Mouse (Mus musculus): ENCODE results near the gene Shc4. TPM values are rescaled to one million over a fixed set of nuclear protein-coding genes. Genes with fewer than 3 reads are reported as not detected.
A peak's percentile ranks its signal among the peaks of the same experiment; 100 is the strongest.

Shc4 gene
- polyA plus RNA-seq, 2 experiments: 0.50 to 0.60 TPM

DNA sequence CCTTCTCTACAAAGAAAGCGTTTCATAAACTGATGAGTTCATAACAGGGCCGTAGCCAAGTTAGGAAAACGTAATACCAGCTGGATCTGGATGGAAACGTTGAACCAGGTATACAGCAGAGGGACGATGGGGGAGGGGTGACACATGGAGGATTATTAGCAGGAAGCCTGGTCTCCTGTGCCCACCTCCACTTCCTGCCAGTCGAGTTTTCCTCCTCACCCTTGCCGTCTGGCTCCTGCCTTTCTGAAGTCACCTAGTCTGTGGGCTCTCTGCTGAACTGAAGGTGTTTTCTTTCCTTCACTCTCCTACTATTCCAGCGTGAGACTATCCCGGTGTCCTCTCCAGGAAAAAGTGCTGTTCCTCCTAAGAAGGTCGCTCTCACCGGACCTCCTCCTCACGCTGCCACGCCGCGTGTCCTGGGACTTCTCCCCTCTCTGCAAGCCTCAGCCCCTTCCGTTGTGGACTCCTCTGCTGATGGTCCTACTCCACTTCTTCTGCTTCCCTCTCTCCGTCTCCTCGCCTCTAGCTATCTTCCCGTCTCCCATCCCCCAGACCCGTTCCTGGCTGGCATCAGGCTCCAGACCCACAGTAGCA is 63.3 kb downstream of the Shc4 start:
- H3K9ac ChIP-seq (replicated peaks): no peak overlapping the region
- peaks cover 15 to 23% of the 10 kb centered on the region in 2 experiments for H3K4me1 ChIP-seq (replicated peaks; ENCODE audit: control insufficient read depth in 2 of 2, insufficient read depth in 2 of 2, low read length in 1 of 2)
- 0 out of 2 replicates have a peak, but pooled peaks have one; percentile 7 for ATAC-seq (ENCODE audit: insufficient read depth)
- peak overlapping the region in 1 of 2 experiments; percentile 20; a peak in 1 of 4 replicates for H3K4me3 ChIP-seq (ENCODE audit: insufficient read depth in 1 of 2, low read depth in 2 of 2, low read length in 2 of 2)
- no peak for DNase-seq (ENCODE audit: low read depth in 3 of 3, low spot score in 3 of 3)
- WGBS (ENCODE audit: insufficient replicate concordance): 33% methylated on average over 20 of the region's 20 CpGs
- H3K9me3 ChIP-seq (ENCODE audit: control insufficient read depth, low read length): no peaks in the 10 kb centered on the region
- no peaks in the 10 kb centered on the region for H3K27me3 ChIP-seq (ENCODE audit: control insufficient read depth, insufficient read depth, low read length)
- H3K4me2 ChIP-seq (ENCODE audit: low read depth): peak overlapping the region; percentile 49
- H3K27ac ChIP-seq: no peak overlapping the region
- no peaks in the 10 kb centered on the region for H3K36me3 ChIP-seq (replicated peaks; ENCODE audit: control insufficient read depth, insufficient read depth, low read depth)
- TF ChIP-seq CTCF (IDR thresholded peaks at IDR 0.05; ENCODE audit: low read depth): no peak
- TF ChIP-seq EP300 (IDR thresholded peaks at IDR 0.05; ENCODE audit: low read depth): no peak

DNA sequence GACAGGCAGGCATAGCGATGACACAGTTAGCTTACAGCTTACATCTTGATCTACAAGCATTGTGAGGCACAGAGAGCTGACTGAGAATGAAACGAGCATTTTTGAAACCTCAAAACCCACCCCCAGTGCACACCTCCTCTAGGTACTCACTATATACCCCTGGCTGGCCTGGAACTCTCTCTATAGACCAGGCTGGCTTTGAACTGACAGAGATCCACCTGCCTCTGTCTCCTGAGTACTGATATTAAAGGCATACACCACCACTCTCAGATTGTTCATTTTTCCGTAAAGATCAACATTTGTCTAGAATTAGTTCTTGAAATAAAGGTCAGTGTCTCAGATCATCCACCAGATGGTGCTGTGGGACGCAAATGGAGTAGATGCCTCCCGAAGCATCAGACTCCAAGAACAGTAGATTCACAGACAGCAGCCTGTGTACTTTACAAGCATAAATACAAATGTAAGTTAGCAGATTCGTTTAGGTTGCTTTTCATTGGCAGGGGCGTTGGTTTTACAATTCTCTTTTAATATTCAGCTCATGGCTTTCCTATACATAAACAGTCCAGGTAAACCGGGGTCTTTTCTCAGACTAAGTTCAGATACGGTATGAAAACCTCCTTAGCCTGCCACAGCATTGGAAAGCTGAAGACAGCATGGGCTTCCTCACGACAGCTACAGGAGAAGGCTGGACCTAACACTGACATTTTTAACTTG is 64.0 kb downstream of the Shc4 start:
- no peaks in the 10 kb centered on the region for H3K36me3 ChIP-seq (replicated peaks; ENCODE audit: control insufficient read depth, insufficient read depth, low read depth)
- H3K4me2 ChIP-seq (ENCODE audit: low read depth): peak overlapping the region; percentile 49
- peak overlapping the region in 1 of 2 experiments; percentile 20; a peak in 2 of 4 replicates for H3K4me3 ChIP-seq (ENCODE audit: insufficient read depth in 1 of 2, low read depth in 2 of 2, low read length in 2 of 2)
- H3K27ac ChIP-seq: no peak overlapping the region
- peak; percentile 43 to 57 (median 55) for DNase-seq (ENCODE audit: low read depth in 3 of 3, low spot score in 3 of 3)
- 15% methylated on average over 10 of the region's 10 CpGs for WGBS (ENCODE audit: insufficient replicate concordance)
- H3K27me3 ChIP-seq (ENCODE audit: control insufficient read depth, insufficient read depth, low read length): no peaks in the 10 kb centered on the region
- ATAC-seq (ENCODE audit: insufficient read depth): peak; percentile 45; the same call in 1 of the 2 replicates
- no peak overlapping the region for H3K9ac ChIP-seq (replicated peaks)
- H3K4me1 ChIP-seq (replicated peaks; ENCODE audit: control insufficient read depth in 2 of 2, insufficient read depth in 2 of 2, low read length in 1 of 2): peaks cover 8 to 16% of the 10 kb centered on the region in 2 experiments
- peak; percentile 90 for TF ChIP-seq CTCF (IDR thresholded peaks at IDR 0.05; ENCODE audit: low read depth)
- no peak for TF ChIP-seq EP300 (IDR thresholded peaks at IDR 0.05; ENCODE audit: low read depth)
- H3K9me3 ChIP-seq (ENCODE audit: control insufficient read depth, low read length): no peaks in the 10 kb centered on the region

DNA sequence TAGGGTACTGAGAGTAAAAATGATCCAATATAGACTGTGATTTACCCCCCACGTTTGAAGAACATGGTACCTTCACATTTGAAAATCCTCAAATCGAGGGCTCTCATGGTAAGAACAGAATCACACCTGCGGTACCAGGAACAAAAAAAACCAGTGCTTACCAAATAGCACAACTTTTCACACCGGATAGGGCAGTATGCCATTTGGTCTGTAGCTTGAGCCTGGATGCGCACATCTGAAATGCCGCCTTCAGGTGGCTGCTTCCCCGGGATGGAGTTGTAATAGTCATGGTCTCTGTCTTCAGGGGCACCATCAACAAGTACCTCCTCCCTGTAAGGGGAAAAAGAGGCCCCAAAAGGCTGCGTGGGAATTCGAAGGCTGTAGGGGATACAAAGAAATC is 68.6 kb downstream of the Shc4 start:
- Histone ChIP-seq H3K9me3 (ENCODE audit: control insufficient read depth, low read length) (no peaks in the 10 kb centered on the region), H3K27me3 (ENCODE audit: control insufficient read depth, insufficient read depth, low read length) (no peaks in the 10 kb centered on the region), H3K4me1 (replicated peaks; ENCODE audit: control insufficient read depth in 2 of 2, insufficient read depth in 2 of 2, low read length in 1 of 2) (0 out of 4 replicates have a peak, but pooled peaks cover 0 to 2% of the 10 kb centered on the region in 2 experiments), H3K4me3 (ENCODE audit: insufficient read depth in 1 of 2, low read depth in 2 of 2, low read length in 2 of 2) (no peak overlapping the region), H3K27ac (no peak overlapping the region), H3K36me3 (replicated peaks; ENCODE audit: control insufficient read depth, insufficient read depth, low read depth) (no peaks in the 10 kb centered on the region), H3K4me2 (ENCODE audit: low read depth) (no peak overlapping the region), H3K9ac (replicated peaks) (no peak overlapping the region)
- WGBS (ENCODE audit: insufficient replicate concordance): 75% methylated on average over 9 of the region's 9 CpGs
- DNase-seq (ENCODE audit: low read depth in 3 of 3, low spot score in 3 of 3) (no peak), ATAC-seq (ENCODE audit: insufficient read depth) (no peak)
- no peak for TF ChIP-seq EP300 (IDR thresholded peaks at IDR 0.05; ENCODE audit: low read depth)

DNA sequence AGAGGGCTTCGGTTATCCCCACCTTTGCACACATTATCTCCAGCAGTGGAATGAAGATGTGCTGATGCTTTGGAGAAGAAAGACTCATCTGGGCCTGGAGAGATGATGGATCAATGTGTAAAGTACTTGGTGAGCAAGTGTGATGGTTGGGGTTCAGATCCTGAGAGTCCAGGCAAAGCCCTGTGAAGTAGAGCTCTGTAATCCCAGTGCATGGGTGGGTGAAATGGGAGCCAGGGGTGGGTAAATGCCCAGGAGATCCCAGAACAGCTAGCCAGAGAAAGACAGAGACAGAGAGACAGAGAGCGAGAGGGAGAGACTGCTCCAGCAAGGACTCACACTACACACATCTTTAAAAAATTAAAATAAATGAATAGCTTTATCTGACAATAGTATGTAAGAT is 70.7 kb downstream of the Shc4 start:
- Histone ChIP-seq H3K9me3 (ENCODE audit: control insufficient read depth, low read length) (no peaks in the 10 kb centered on the region), H3K36me3 (replicated peaks; ENCODE audit: control insufficient read depth, insufficient read depth, low read depth) (no peaks in the 10 kb centered on the region), H3K4me2 (ENCODE audit: low read depth) (no peak overlapping the region), H3K9ac (replicated peaks) (no peak overlapping the region), H3K27ac (no peak overlapping the region), H3K4me3 (ENCODE audit: insufficient read depth in 1 of 2, low read depth in 2 of 2, low read length in 2 of 2) (no peak overlapping the region), H3K4me1 (replicated peaks; ENCODE audit: control insufficient read depth in 2 of 2, insufficient read depth in 2 of 2, low read length in 1 of 2) (no peaks in the 10 kb centered on the region), H3K27me3 (ENCODE audit: control insufficient read depth, insufficient read depth, low read length) (no peaks in the 10 kb centered on the region)
- TF ChIP-seq CTCF (IDR thresholded peaks at IDR 0.05; ENCODE audit: low read depth): no peak
- no peak for TF ChIP-seq EP300 (IDR thresholded peaks at IDR 0.05; ENCODE audit: low read depth)
- 69% methylated on average over 2 of the region's 2 CpGs for WGBS (ENCODE audit: insufficient replicate concordance)
- ATAC-seq (ENCODE audit: insufficient read depth): no peak
- no peak for DNase-seq (ENCODE audit: low read depth in 3 of 3, low spot score in 3 of 3)

- H3K27me3 ChIP-seq (ENCODE audit: control insufficient read depth, insufficient read depth, low read length): no peaks in the 10 kb centered on the region
- no peaks in the 10 kb centered on the region for H3K9me3 ChIP-seq (ENCODE audit: control insufficient read depth, low read length)
- no peak overlapping the region for H3K4me2 ChIP-seq (ENCODE audit: low read depth)
- H3K36me3 ChIP-seq (replicated peaks; ENCODE audit: control insufficient read depth, insufficient read depth, low read depth): no peaks in the 10 kb centered on the region
- TF ChIP-seq EP300 (IDR thresholded peaks at IDR 0.05; ENCODE audit: low read depth) (no peak), CTCF (IDR thresholded peaks at IDR 0.05; ENCODE audit: low read depth) (no peak)
- DNase-seq (ENCODE audit: low read depth in 3 of 3, low spot score in 3 of 3): no peak
- ATAC-seq (ENCODE audit: insufficient read depth): no peak
- H3K9ac ChIP-seq (replicated peaks): no peak overlapping the region
- no peaks in the 10 kb centered on the region for H3K4me1 ChIP-seq (replicated peaks; ENCODE audit: control insufficient read depth in 2 of 2, insufficient read depth in 2 of 2, low read length in 1 of 2)
- H3K4me3 ChIP-seq (ENCODE audit: insufficient read depth in 1 of 2, low read depth in 2 of 2, low read length in 2 of 2): no peak overlapping the region
- 68% methylated on average over 8 of the region's 8 CpGs for WGBS (ENCODE audit: insufficient replicate concordance)
- H3K27ac ChIP-seq: no peak overlapping the region
Measured at GRCm38 (mm10) chr2:125651563-125651962, 72.4 kb downstream of the Shc4 start.

Measured in liver, embryonic 14.5 days (tissue).